Mouse (Mus musculus): Measurements from ENCODE around the gene Igf1r.

- TF ChIP-seq CTCF (IDR thresholded peaks at IDR 0.05; ENCODE audit: low read depth, low read length) (no peak), GATA2 (IDR thresholded peaks at IDR 0.05; ENCODE audit: borderline replicate concordance, low read depth, low read length) (no peak), GATA1 (IDR thresholded peaks at IDR 0.05; ENCODE audit: borderline replicate concordance, low read length) (no peak), TAL1 (conservative IDR thresholded peaks at IDR 0.05; ENCODE audit: low read depth, low read length) (no peak)
These were observed 165.4 kb downstream of the Igf1r start for GRCm38 (mm10) chr7:68117981-68118380.
